Mouse (Mus musculus) kidney, adult 2 months (tissue): Measurements from ENCODE around the gene Timm8a1. TPM values are rescaled to one million over a fixed set of nuclear protein-coding genes. Genes with fewer than 3 reads are reported as not detected.

ENCODE experiments used
- DNase-seq: peaks from one replicate; pipeline ENCODE4 v3.0.0; 2021
- H3K27ac ChIP-seq: fragments of 200-500 bp; 2 replicates; pipeline ENCODE4 v1.5.1; 2012; ENCODE audit warnings: low read depth, low read length, control low read depth, inconsistent platforms; ENCODE audit not compliant: insufficient read depth
- H3K27me3 ChIP-seq: fragments of 200-500 bp; replicated peaks from 2 replicates; pipeline ENCODE4 v1.6.1; 2012; ENCODE audit warnings: mild to moderate bottlenecking, moderate library complexity, low read length, inconsistent platforms; ENCODE audit not compliant: control insufficient read depth, insufficient read depth
- H3K36me3 ChIP-seq: fragments of 200-500 bp; 2 replicates; pipeline ENCODE4 v1.6.1; 2012; ENCODE audit warnings: mild to moderate bottlenecking, moderate library complexity, low read length, inconsistent platforms; ENCODE audit not compliant: control insufficient read depth, insufficient read depth
- H3K4me1 ChIP-seq: fragments of 200-500 bp; 2 replicates; pipeline ENCODE4 v1.6.1; 2011; ENCODE audit warnings: low read length; ENCODE audit not compliant: control insufficient read depth, insufficient read depth
- H3K4me3 ChIP-seq: fragments of 200-500 bp; 2 replicates; pipeline ENCODE4 v1.5.1; 2011; ENCODE audit warnings: mild to moderate bottlenecking, low read depth, low read length, control low read depth; ENCODE audit not compliant: insufficient read depth
- CTCF ChIP-seq: fragments of 200-500 bp; conservative IDR thresholded peaks from 2 replicates; pipeline ENCODE4 v1.5.1; 2011; ENCODE audit warnings: low read depth, mild to moderate bottlenecking, control low read depth, low read length, moderate library complexity, mixed read lengths; ENCODE audit not compliant: insufficient read depth, insufficient read length
- POLR2A ChIP-seq: fragments of 200-500 bp; IDR thresholded peaks from one replicate; pipeline ENCODE4 v1.6.1; 2011; ENCODE audit warnings: low read depth, low read length, control low read depth
- WGBS: fragments of 180-500 bp; shearing (Covaris S2); methylation state at CpG from one replicate; pipeline ENCODE4 v1.1.7; 2018; 5-methylcytosine and 5-hydroxymethylcytosine counted together
- polyA plus RNA-seq: library from polyadenylated mRNA; depleted of rRNA; stranded (reverse); fragments of >200 nt; gene quantifications from 2 replicates; pipeline ENCODE4 v1.2.3, GENCODE M21; 2012; rRNA removed

Gene Timm8a1
- polyA plus RNA-seq: 2.5 and 4.9 TPM in 2 replicates

- Histone ChIP-seq H3K4me3 (peak within 1 kb of the TSS; percentile 98), H3K36me3 (no peaks in the 10 kb centered on the region), H3K27ac (peak within 1 kb of the TSS; percentile 97), H3K4me1 (no peaks in the 10 kb centered on the region), H3K27me3 (no peaks in the 10 kb centered on the region)
- TF ChIP-seq CTCF: no peak
- TF ChIP-seq POLR2A: no peak
- peak; percentile 68 for DNase-seq
- under 1% methylated on average over 40 of the region's 61 CpGs for WGBS
These were observed at the start of gene Timm8a1 for GRCm38 (mm10) chrX:134541145-134541954. Timm8a1 (minus strand) TSS chrX:134541865.

GRCm38 (mm10) chrX:134589836-134590235 lies 48.2 kb upstream of the Timm8a1 start:
- Histone ChIP-seq H3K4me1 (peaks cover 5% of the 10 kb centered on the region; the same call in 1 of the 2 replicates), H3K36me3 (no peaks in the 10 kb centered on the region), H3K27ac (no peak overlapping the region), H3K27me3 (no peaks in the 10 kb centered on the region), H3K4me3 (no peak overlapping the region)
- DNase-seq: no peak
- WGBS: 29% methylated on average over 5 of the region's 5 CpGs
- TF ChIP-seq POLR2A: no peak

- Histone ChIP-seq H3K4me3 (no peak overlapping the region), H3K27ac (no peak overlapping the region), H3K4me1 (peaks cover 5% of the 10 kb centered on the region; the same call in 1 of the 2 replicates), H3K27me3 (no peaks in the 10 kb centered on the region), H3K36me3 (no peaks in the 10 kb centered on the region)
- TF ChIP-seq POLR2A: no peak
- no peak for TF ChIP-seq CTCF
- 92% methylated on average over 3 of the region's 3 CpGs for WGBS
- DNase-seq: no peak
These were observed 47.3 kb upstream of the Timm8a1 start for GRCm38 (mm10) chrX:134588997-134589396.

GRCm38 (mm10) chrX:134588261-134588660 lies 46.6 kb upstream of the Timm8a1 start:
- TF ChIP-seq CTCF: no peak
- TF ChIP-seq POLR2A: no peak
- H3K27ac ChIP-seq: no peak overlapping the region
- H3K4me3 ChIP-seq: no peak overlapping the region
- WGBS: 76% methylated on average over 4 of the region's 4 CpGs
- peaks cover 5% of the 10 kb centered on the region; the same call in 1 of the 2 replicates for H3K4me1 ChIP-seq
- no peak for DNase-seq
- H3K27me3 ChIP-seq: no peaks in the 10 kb centered on the region
- no peaks in the 10 kb centered on the region for H3K36me3 ChIP-seq

GRCm38 (mm10) chrX:134586447-134586846 lies 44.8 kb upstream of the Timm8a1 start:
- H3K36me3 ChIP-seq: no peaks in the 10 kb centered on the region
- H3K27ac ChIP-seq: no peak overlapping the region
- no peak for DNase-seq
- 14% methylated on average over 8 of the region's 8 CpGs for WGBS
- peaks cover 5% of the 10 kb centered on the region; the same call in 1 of the 2 replicates for H3K4me1 ChIP-seq
- no peak for TF ChIP-seq POLR2A
- TF ChIP-seq CTCF: no peak
- peak overlapping the region; percentile 86 for H3K4me3 ChIP-seq
- no peaks in the 10 kb centered on the region for H3K27me3 ChIP-seq

- Histone ChIP-seq H3K4me3 (peak within 1 kb of the TSS; percentile 86), H3K4me1 (peaks cover 5% of the 10 kb centered on the region; the same call in 1 of the 2 replicates), H3K27me3 (no peaks in the 10 kb centered on the region), H3K36me3 (no peaks in the 10 kb centered on the region), H3K27ac (peak within 1 kb of the TSS; percentile 74; the same call in 1 of the 2 replicates)
- TF ChIP-seq POLR2A (peak; percentile 84), CTCF (peak; percentile 63)
- peak; percentile 93 for DNase-seq
- 1% methylated on average over 45 of the region's 45 CpGs for WGBS
These were observed 43.7 kb upstream of the Timm8a1 start, which contains the start of gene Rpl36a for GRCm38 (mm10) chrX:134585103-134586002. Rpl36a (plus strand) TSS chrX:134585654.

- DNase-seq: no peak
- TF ChIP-seq POLR2A (no peak), CTCF (no peak)
- Histone ChIP-seq H3K36me3 (no peaks in the 10 kb centered on the region), H3K4me3 (peak within 1 kb of the TSS; percentile 19; the same call in 1 of the 2 replicates), H3K4me1 (peaks cover 5% of the 10 kb centered on the region; the same call in 1 of the 2 replicates), H3K27me3 (no peaks in the 10 kb centered on the region), H3K27ac (no peak within 1 kb of the TSS)
- WGBS: 84% methylated on average over 11 of the region's 11 CpGs
These were observed 41.4 kb upstream of the Timm8a1 start, which contains the start of gene Btk for GRCm38 (mm10) chrX:134582888-134583669. Btk (minus strand) TSS chrX:134583570.
